Mouse (Mus musculus) cerebellum, adult 2 months (tissue): ENCODE measurements at regions not wholly inside any gene's neighbourhood (a gene's known extent, or its start where the extent isn't known, plus 50 kb on each side); places are given as distances from the start of the nearest gene placed in this dataset.

Source experiments
- DNase-seq, 2 experiments: peaks; one replicate each; pipeline ENCODE4 v3.0.0; 2021
- H3K27ac ChIP-seq: fragments of 200-500 bp; 2 replicates; pipeline ENCODE4 v1.5.1; 2012; ENCODE audit warnings: low read length, control low read depth, inconsistent platforms; ENCODE audit not compliant: insufficient read depth
- H3K27me3 ChIP-seq: fragments of 200-500 bp; 2 replicates; pipeline ENCODE4 v1.6.1; 2012; ENCODE audit warnings: inconsistent platforms, mild to moderate bottlenecking, low read length, moderate library complexity; ENCODE audit not compliant: control insufficient read depth, insufficient read depth
- H3K4me1 ChIP-seq: fragments of 200-500 bp; 2 replicates; pipeline ENCODE4 v1.6.1; 2011; ENCODE audit warnings: low read length; ENCODE audit not compliant: control insufficient read depth, insufficient read depth
- H3K4me3 ChIP-seq: fragments of 200-500 bp; replicated peaks from 2 replicates; pipeline ENCODE3; 2011; ENCODE audit warnings: mild to moderate bottlenecking, low read depth, low read length, control low read depth; ENCODE audit not compliant: insufficient read depth
- CTCF ChIP-seq: fragments of 200-500 bp; IDR thresholded peaks from 2 replicates; pipeline ENCODE4 v1.5.1; 2011; ENCODE audit warnings: low read depth, mild to moderate bottlenecking, control low read depth, low read length, moderate library complexity, borderline replicate concordance; ENCODE audit not compliant: insufficient read depth
- POLR2A ChIP-seq: fragments of 200-500 bp; IDR thresholded peaks from 2 replicates; pipeline ENCODE4 v1.6.1; 2011; ENCODE audit warnings: low read length, control low read depth, borderline replicate concordance; ENCODE audit not compliant: insufficient read depth
- WGBS: fragments of 180-500 bp; shearing (Covaris S2); methylation state at CpG from one replicate; pipeline ENCODE4 v1.1.7; 2018; 5-methylcytosine and 5-hydroxymethylcytosine counted together

DNA sequence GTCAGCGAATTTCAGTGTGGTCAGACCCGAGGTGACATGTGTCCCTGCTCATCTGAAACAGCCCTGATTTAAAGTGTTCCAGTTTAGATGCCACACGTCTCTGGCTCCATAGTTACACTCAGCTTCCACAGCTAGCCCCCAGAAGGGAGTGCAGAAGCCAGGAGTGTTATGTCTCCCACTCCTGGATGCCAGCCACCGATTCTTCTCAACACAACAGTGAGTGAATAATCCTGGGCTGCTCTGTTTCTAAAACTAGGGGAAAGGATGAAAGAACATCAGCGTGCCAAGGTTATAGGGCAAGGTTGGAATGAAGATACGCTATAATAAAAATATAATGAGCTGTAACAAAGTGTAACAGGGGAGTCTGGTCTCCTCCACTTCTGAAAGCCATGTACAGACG, 51.5 kb upstream of the Stmnd1 start:
- no peak overlapping the region for H3K4me3 ChIP-seq
- TF ChIP-seq CTCF (no peak), POLR2A (no peak)
- H3K4me1 ChIP-seq = no peaks in the 10 kb centered on the region
- 42% methylated on average over 7 of the region's 7 CpGs for WGBS
- DNase-seq = no peak
- no peaks in the 10 kb centered on the region for H3K27me3 ChIP-seq
- no peak overlapping the region for H3K27ac ChIP-seq

GRCm38 (mm10) chr13:46218101-46218701, 55.3 kb upstream of the Stmnd1 start:
- no peaks in the 10 kb centered on the region for H3K4me1 ChIP-seq
- peak; percentile 81 to 88 for DNase-seq
- 0 out of 2 replicates have a peak, but pooled peaks cover 1% of the 10 kb centered on the region for H3K27me3 ChIP-seq
- WGBS = 5% methylated on average over 20 of the region's 20 CpGs
- TF ChIP-seq CTCF = no peak
- no peak for TF ChIP-seq POLR2A
- peak overlapping the region; percentile 48 for H3K4me3 ChIP-seq
- no peak overlapping the region for H3K27ac ChIP-seq

GRCm38 (mm10) chr13:46216954-46217838, 56.3 kb upstream of the Stmnd1 start:
- H3K27ac ChIP-seq = no peak overlapping the region
- H3K4me3 ChIP-seq = no peak overlapping the region
- WGBS = 46% methylated on average over 9 of the region's 9 CpGs
- no peaks in the 10 kb centered on the region for H3K4me1 ChIP-seq
- 0 out of 2 replicates have a peak, but pooled peaks cover 1% of the 10 kb centered on the region for H3K27me3 ChIP-seq
- no peak for DNase-seq
- TF ChIP-seq POLR2A (no peak), CTCF (no peak)

DNA sequence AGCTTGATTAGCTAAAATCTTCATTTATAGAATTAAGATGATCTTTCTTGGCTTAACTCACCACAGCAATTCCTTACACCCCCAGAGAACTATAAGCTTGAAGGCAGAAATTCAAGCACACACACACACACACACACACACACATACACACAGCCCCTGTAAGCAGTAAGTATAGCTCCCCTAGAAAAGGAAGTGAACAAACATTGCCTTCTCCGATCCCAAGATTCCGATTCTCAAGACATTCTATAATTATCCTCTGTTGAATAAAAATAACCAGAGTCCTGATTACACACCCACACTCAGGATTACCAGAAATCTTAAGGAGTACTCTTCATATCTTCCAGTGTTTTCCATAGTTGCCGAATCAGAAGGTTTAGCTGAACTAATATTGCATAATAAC, 70.0 kb upstream of the Stmnd1 start:
- WGBS = 93% methylated on average over 3 of the region's 3 CpGs
- no peak overlapping the region for H3K4me3 ChIP-seq
- no peaks in the 10 kb centered on the region; the same call in 1 of the 2 replicates for H3K27me3 ChIP-seq
- H3K4me1 ChIP-seq = no peaks in the 10 kb centered on the region
- TF ChIP-seq CTCF (no peak), POLR2A (no peak)
- no peak overlapping the region for H3K27ac ChIP-seq
- no peak for DNase-seq

- 85% methylated on average over 6 of the region's 6 CpGs for WGBS
- H3K27ac ChIP-seq = no peak overlapping the region
- DNase-seq = no peak
- TF ChIP-seq CTCF (no peak), POLR2A (no peak)
- H3K4me3 ChIP-seq = no peak overlapping the region
- H3K27me3 ChIP-seq = no peaks in the 10 kb centered on the region; the same call in 1 of the 2 replicates
- no peaks in the 10 kb centered on the region for H3K4me1 ChIP-seq
Observed at GRCm38 (mm10) chr13:46202586-46202985, 70.9 kb upstream of the Stmnd1 start.

GRCm38 (mm10) chr13:46201029-46201599, 72.4 kb upstream of the Stmnd1 start:
- Histone ChIP-seq H3K4me3 (no peak overlapping the region), H3K4me1 (no peaks in the 10 kb centered on the region), H3K27me3 (no peaks in the 10 kb centered on the region; the same call in 1 of the 2 replicates), H3K27ac (no peak overlapping the region)
- no peak for DNase-seq
- WGBS = 41% methylated on average over 14 of the region's 14 CpGs
- no peak for TF ChIP-seq CTCF
- no peak for TF ChIP-seq POLR2A

DNA sequence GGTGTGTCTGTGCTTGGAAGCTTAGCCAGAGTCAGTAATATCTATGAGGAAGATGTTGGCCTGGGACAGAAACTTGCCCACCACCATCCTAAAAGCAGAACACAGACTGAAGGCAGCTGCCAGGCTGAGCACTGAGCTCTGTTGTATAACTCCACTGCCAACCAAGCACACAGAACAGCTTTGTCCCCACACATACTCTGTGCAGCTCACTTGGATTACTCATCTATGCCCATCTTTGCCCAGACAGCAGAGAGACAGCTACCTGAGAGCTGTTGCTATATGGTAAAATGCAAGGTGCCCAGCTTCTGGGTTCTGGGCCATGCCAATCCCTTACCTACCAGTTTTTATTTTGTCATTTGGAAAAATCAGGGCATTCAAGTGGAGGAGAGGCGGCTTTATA, 80.4 kb upstream of the Stmnd1 start:
- H3K4me1 ChIP-seq = no peaks in the 10 kb centered on the region
- DNase-seq = no peak
- H3K4me3 ChIP-seq = no peak overlapping the region
- H3K27me3 ChIP-seq = no peaks in the 10 kb centered on the region
- H3K27ac ChIP-seq = no peak overlapping the region
- 91% methylated on average over 1 of the region's 1 CpGs for WGBS
- TF ChIP-seq CTCF (no peak), POLR2A (no peak)
